Mouse (Mus musculus): ENCODE results near the gene Gm30191. TPM values are rescaled to one million over a fixed set of nuclear protein-coding genes. Genes with fewer than 3 reads are reported as not detected.
A peak's percentile ranks its signal among the peaks of the same experiment; 100 is the strongest.
"Not testable (repeated sequence)": the region's sequence is repeated elsewhere in the genome, so short reads cannot be mapped to it uniquely, and the experiment has no call there.

The Gm30191 gene
- polyA plus RNA-seq, 1 experiment from 2014 or later, result 0.22 TPM

DNA sequence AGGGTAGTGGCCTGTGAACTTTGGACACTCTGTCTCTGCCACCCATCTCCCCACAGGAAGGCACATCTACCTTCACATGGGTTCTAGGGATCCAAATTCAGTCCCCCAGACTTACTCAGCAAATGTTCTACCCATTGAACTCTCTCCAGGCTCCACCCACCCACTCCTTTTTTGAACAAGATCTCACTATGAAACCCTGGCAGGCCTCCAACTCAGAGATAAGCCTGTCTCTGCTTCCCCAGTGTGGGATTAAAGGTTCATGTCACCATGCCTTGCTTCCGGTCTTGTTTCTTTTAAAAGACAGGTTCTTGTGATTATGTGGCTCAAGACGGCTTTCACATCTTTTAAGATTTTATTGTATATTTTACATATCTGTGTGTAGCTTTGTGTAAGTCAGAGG lies 38.2 kb downstream of the Gm30191 start:
- DNase-seq (ENCODE audit: low spot score), result no peak

GRCm38 (mm10) chr4:134286226-134287167 lies 39.8 kb downstream of the Gm30191 start:
- DNase-seq (ENCODE audit: low spot score), result peak; percentile 21

- DNase-seq (ENCODE audit: low spot score), result peak; percentile 96
Measured at GRCm38 (mm10) chr4:134287168-134287564, 40.4 kb downstream of the Gm30191 start.

DNA sequence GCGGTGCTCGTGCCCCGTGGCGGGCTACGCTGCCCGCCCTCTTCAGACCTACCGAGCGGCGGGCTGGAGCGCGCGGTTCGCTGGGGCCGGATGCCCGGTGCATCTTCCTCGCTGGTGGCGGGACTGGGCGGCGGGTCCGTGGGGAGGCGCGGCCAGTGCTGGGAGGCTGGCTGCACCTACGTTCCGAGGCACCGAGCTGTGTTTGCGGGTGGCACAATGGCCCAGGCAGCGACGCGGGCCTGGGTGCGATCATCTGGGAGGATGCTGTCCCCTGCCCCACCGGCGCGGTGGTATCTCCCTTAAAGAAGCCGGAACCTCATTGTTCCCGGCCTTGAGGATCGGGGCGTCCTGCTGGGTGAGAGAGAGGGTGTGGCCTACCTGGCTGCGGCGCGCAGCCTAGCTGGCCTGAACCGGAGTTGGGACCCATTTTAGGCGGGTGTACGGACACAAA lies 40.9 kb downstream of the Gm30191 start, which contains the start of gene Pdik1l:
Pdik1l (minus strand) TSS at position 321 of the 451 bp plus-strand sequence.
- peak; percentile 89 for DNase-seq (ENCODE audit: low spot score)

DNA sequence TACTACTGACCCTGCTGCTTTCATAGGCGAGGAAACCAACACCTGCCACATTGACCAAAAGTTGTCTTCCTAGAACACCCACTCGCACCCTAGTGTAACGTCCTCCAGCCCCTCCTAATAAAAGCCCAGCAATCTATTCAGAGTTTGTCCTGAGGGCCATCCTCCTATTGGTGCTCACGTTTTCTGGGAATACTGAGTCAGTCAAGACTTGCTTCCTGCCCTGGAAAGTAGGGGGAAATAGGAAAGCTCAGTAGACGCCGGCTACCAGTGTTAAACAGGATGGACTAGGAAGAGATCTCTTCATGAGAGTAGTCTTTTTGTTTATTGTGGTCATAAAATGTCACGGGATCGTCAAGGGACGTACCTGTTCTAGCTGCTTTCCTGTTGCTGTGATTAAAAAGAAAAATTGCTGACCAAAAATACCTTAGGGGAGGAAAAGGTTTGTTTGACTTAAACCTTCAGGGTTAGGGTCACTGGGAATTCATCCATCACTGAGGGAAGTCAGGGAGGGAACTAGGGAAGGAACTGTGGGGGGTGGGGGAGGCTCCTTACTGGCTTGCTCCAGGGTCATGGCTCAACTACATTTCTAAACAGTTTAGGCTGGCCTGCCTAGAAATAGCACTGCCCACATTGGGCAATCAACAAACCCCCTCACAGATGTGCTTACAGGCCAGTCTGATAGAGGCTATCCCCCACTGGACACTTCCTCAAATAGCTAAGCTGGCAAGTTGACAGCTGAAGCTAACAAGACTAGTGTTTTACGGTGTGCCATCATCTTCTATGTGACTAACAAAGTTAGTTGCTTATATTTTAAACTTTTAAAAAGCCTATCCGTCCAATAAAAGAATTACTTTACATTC lies 41.9 kb downstream of the Gm30191 start:
- DNase-seq (ENCODE audit: low spot score), result no peak

GRCm38 (mm10) chr4:134292067-134292466 lies 45.3 kb downstream of the Gm30191 start:
- peak; percentile 86 for DNase-seq (ENCODE audit: low spot score)

GRCm38 (mm10) chr4:134293061-134293691 lies 46.4 kb downstream of the Gm30191 start:
- peak; percentile 17 for DNase-seq (ENCODE audit: low spot score)

DNA sequence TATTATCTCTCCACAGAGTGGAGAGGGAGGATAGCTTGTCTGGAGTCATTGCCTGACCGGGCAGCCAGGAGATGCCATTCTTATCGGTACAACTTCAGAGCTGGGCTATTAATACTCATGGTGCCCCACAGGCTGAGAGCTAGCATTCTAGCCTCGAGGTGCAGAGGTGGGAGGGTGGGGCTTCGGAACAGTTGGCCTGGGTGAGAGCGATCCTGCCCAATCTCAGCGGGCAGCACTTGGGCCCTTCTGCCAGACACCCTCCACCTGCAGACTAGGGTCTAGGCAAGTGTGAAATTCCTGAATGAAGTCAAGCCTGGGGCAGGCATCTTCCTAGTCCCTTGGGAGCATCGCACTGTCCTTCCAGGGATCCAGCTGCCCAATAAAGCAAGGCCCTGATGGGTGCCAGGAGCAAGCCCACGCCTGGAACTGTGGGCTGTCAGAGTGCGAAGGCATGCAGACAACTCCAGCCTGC lies 47.0 kb downstream of the Gm30191 start:
- DNase-seq (ENCODE audit: low spot score), result no peak

DNA sequence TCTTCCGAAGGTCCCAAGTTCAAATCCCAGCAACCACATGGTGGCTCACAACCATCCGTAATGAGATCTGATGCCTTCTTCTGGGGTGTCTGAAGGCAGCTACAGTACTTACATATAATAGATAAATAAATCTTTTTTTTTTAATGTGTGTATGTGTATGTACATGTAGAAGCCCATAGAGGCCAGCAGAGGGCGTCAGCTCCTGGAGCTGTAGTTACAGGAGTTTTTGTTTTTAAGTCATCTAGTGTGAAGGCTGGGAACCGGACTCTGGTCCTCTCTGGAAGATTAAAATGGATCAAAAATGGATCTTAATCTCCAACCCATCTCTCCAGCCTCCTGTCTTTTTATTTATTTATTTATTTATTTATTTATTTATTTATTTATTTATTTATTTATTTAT lies 49.4 kb downstream of the Gm30191 start:
- DNase-seq (ENCODE audit: low spot score), result not testable (repeated sequence)

GRCm38 (mm10) chr4:134296523-134296922 lies 49.8 kb downstream of the Gm30191 start:
- DNase-seq (ENCODE audit: low spot score), result no peak

DNA sequence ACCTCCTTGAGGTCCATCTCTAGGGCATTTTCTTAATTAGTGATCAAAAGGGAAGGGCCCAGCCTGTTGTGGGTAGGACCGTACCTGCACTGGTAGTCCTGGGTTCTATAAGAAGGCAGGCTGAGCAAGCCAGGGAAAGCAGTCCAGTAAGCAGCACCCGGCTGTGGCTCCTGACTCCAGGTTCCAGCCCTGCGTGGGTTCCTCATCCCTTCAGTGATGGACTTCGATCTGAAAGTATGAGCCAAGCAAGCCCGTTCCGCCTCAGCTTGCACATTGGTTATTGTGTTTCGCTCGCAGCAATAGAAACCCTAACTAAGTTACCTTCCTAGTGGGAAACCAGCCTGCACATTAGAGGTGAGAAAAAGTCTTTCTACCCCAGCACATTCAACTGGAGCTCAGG lies 50.6 kb downstream of the Gm30191 start:
- no peak for DNase-seq (ENCODE audit: low spot score)

GRCm38 (mm10) chr4:134298626-134299497 lies 52.1 kb downstream of the Gm30191 start:
- DNase-seq (ENCODE audit: low spot score), result no peak

DNA sequence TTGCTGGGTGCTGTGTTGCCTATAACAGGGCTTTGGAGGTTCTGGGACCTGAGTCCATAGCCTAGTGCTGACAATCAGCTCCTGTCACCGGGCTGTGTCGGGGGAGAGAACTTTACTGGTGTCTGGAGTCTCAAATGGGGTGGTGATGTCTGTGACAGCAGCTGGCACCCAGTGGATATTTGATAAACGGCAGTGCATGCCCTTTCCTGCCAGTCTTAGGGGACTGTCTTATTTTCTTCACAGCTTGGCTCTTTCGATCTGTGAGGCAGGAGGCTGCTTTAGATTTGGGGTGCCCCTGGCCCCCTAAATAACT lies 52.7 kb downstream of the Gm30191 start:
- no peak for DNase-seq (ENCODE audit: low spot score)

Other genes with a start within 250 kb of the Gm30191 start
- gene Dhdds, start 246.0 kb upstream of the Gm30191 start, polyA plus RNA-seq (2015; fragmentation: Nextera tagmentation; extraction: Ambion mirVana), result 26.2 and 29.8 TPM in 2 replicates
- 0.04 and 0.13 TPM in 2 replicates for gene Lin28a, start 228.1 kb upstream of the Gm30191 start, polyA plus RNA-seq (2015; fragmentation: Nextera tagmentation; extraction: Ambion mirVana)
- 0.57 and 0.60 TPM in 2 replicates for gene Zfp683, start 193.1 kb upstream of the Gm30191 start, polyA plus RNA-seq (2015; fragmentation: Nextera tagmentation; extraction: Ambion mirVana)
- gene Crybg2, start 186.1 kb upstream of the Gm30191 start, polyA plus RNA-seq (2015; fragmentation: Nextera tagmentation; extraction: Ambion mirVana), result 6.1 and 6.4 TPM in 2 replicates
- 1,124 and 1,206 TPM in 2 replicates for gene Cd52, start 151.9 kb upstream of the Gm30191 start, polyA plus RNA-seq (2015; fragmentation: Nextera tagmentation; extraction: Ambion mirVana)
- 15.1 and 15.2 TPM in 2 replicates for gene Ubxn11, start 144.4 kb upstream of the Gm30191 start, polyA plus RNA-seq (2015; fragmentation: Nextera tagmentation; extraction: Ambion mirVana)
- gene Sh3bgrl3, start 118.1 kb upstream of the Gm30191 start, polyA plus RNA-seq (2015; fragmentation: Nextera tagmentation; extraction: Ambion mirVana), result 1,143 and 1,161 TPM in 2 replicates
- gene Cep85, start 59.8 kb upstream of the Gm30191 start, polyA plus RNA-seq (2015; fragmentation: Nextera tagmentation; extraction: Ambion mirVana), result 171 and 178 TPM in 2 replicates
- 0.08 and 0.21 TPM in 2 replicates for gene Gm7534, start 43.9 kb upstream of the Gm30191 start, polyA plus RNA-seq (2015; fragmentation: Nextera tagmentation; extraction: Ambion mirVana)
- gene Catsper4, start 19.6 kb upstream of the Gm30191 start, polyA plus RNA-seq (2015; fragmentation: Nextera tagmentation; extraction: Ambion mirVana), result 0.10 TPM in 1 of 2 replicates, not detected in the other
- gene Cnksr1, start 8.5 kb upstream of the Gm30191 start, polyA plus RNA-seq (2015; fragmentation: Nextera tagmentation; extraction: Ambion mirVana), result 2.2 and 2.5 TPM in 2 replicates
- 0.54 and 0.69 TPM in 2 replicates for gene E130218I03Rik, start 3.3 kb upstream of the Gm30191 start, polyA plus RNA-seq (2015; fragmentation: Nextera tagmentation; extraction: Ambion mirVana)
- 27.4 and 28.3 TPM in 2 replicates for gene Zfp593, start 1.3 kb upstream of the Gm30191 start, polyA plus RNA-seq (2015; fragmentation: Nextera tagmentation; extraction: Ambion mirVana)
- gene Grrp1, start 7.2 kb downstream of the Gm30191 start, polyA plus RNA-seq (2015; fragmentation: Nextera tagmentation; extraction: Ambion mirVana), result 3.5 and 4.4 TPM in 2 replicates
- gene Pdik1l, start 41.0 kb downstream of the Gm30191 start, polyA plus RNA-seq (2015; fragmentation: Nextera tagmentation; extraction: Ambion mirVana), result 18.3 and 21.9 TPM in 2 replicates
- 1.1 and 1.3 TPM in 2 replicates for gene Trim63, start 68.2 kb downstream of the Gm30191 start, polyA plus RNA-seq (2015; fragmentation: Nextera tagmentation; extraction: Ambion mirVana)
- gene Slc30a2, start 96.2 kb downstream of the Gm30191 start, polyA plus RNA-seq (2015; fragmentation: Nextera tagmentation; extraction: Ambion mirVana), result 0.17 and 0.40 TPM in 2 replicates
- 2.9 and 3.3 TPM in 2 replicates for gene Extl1, start 136.9 kb downstream of the Gm30191 start, polyA plus RNA-seq (2015; fragmentation: Nextera tagmentation; extraction: Ambion mirVana)
- gene Pafah2, start 149.4 kb downstream of the Gm30191 start, polyA plus RNA-seq (2015; fragmentation: Nextera tagmentation; extraction: Ambion mirVana), result 4.6 and 5.3 TPM in 2 replicates
- gene Stmn1, start 221.4 kb downstream of the Gm30191 start, polyA plus RNA-seq (2015; fragmentation: Nextera tagmentation; extraction: Ambion mirVana), result 1,989 and 2,008 TPM in 2 replicates
- 8.1 TPM in 2 replicates for gene Paqr7, start 249.8 kb downstream of the Gm30191 start, polyA plus RNA-seq (2015; fragmentation: Nextera tagmentation; extraction: Ambion mirVana)

Measured in thymus, postnatal 0 days (tissue).